Mouse (Mus musculus) neural tube, embryonic 12.5 days (tissue): ENCODE measurements around the gene Apol7a. TPM values are rescaled to one million over a fixed set of nuclear protein-coding genes. Genes with fewer than 3 reads are reported as not detected.

Source experiments
- ATAC-seq: fragments of 200-750 bp; cut with Nextera tagmentation; 2 replicates; pipeline ENCODE4 v1.8.0; 2017; ENCODE audit warnings: low read depth, mild to moderate bottlenecking, moderate TSS enrichment, moderate library complexity; ENCODE audit not compliant: low FRiP score
- H3K27ac ChIP-seq: fragments of 300-500 bp; sonication (generic); 2 replicates; pipeline ENCODE4 v1.5.1; 2016
- H3K27me3 ChIP-seq: fragments of 300-500 bp; sonication (generic); replicated peaks from 2 replicates; pipeline ENCODE4 v1.6.1; 2016; ENCODE audit warnings: mild to moderate bottlenecking
- H3K36me3 ChIP-seq: fragments of 300-500 bp; sonication (generic); 2 replicates; pipeline ENCODE4 v1.6.1; 2016; ENCODE audit warnings: mild to moderate bottlenecking
- H3K4me1 ChIP-seq: fragments of 300-500 bp; sonication (generic); 2 replicates; pipeline ENCODE4 v1.6.1; 2016
- H3K4me2 ChIP-seq: fragments of 300-500 bp; sonication (generic); replicated peaks from 2 replicates; pipeline ENCODE4 v1.6.1; 2016; ENCODE audit warnings: mild to moderate bottlenecking
- H3K4me3 ChIP-seq: fragments of 300-500 bp; sonication (generic); 2 replicates; pipeline ENCODE4 v1.5.1; 2016
- H3K9ac ChIP-seq: fragments of 300-500 bp; sonication (generic); 2 replicates; pipeline ENCODE4 v1.6.1; 2016; ENCODE audit warnings: mild to moderate bottlenecking
- H3K9me3 ChIP-seq: fragments of 300-500 bp; sonication (generic); 2 replicates; pipeline ENCODE4 v1.6.1; 2016; ENCODE audit warnings: mild to moderate bottlenecking
- WGBS: fragments of 180-500 bp; shearing (Covaris S2); methylation state at CpG from one replicate; pipeline ENCODE4 v1.1.7; 2016; 5-methylcytosine and 5-hydroxymethylcytosine counted together
- polyA plus RNA-seq: library from polyadenylated mRNA; unstranded; fragments of >200 nt; fragmentation: Nextera tagmentation; extraction: Ambion mirVana; gene quantifications from 2 replicates; pipeline ENCODE4 v1.2.1, GENCODE M21; 2016

Apol7a gene
- polyA plus RNA-seq, 1 experiment from 2014 or later: not detected

- Histone ChIP-seq H3K4me2 (peak overlapping the region; percentile 57), H3K27ac (peak overlapping the region; percentile 3; the same call in 1 of the 2 replicates), H3K4me3 (peak overlapping the region; percentile 27), H3K36me3 (no peaks in the 10 kb centered on the region), H3K4me1 (peaks cover 42% of the 10 kb centered on the region), H3K27me3 (no peaks in the 10 kb centered on the region), H3K9ac (peak overlapping the region; percentile 47), H3K9me3 (no peaks in the 10 kb centered on the region)
- peak; percentile 88 for ATAC-seq
- 6% methylated on average over 27 of the region's 29 CpGs for WGBS
Measured at GRCm38 (mm10) chr15:77358320-77359040, 40.4 kb downstream of the Apol7a start.

GRCm38 (mm10) chr15:77356248-77356810, 42.6 kb downstream of the Apol7a start:
- Histone ChIP-seq H3K27me3 (no peaks in the 10 kb centered on the region), H3K4me3 (no peak overlapping the region), H3K36me3 (no peaks in the 10 kb centered on the region), H3K4me2 (peak overlapping the region; percentile 39), H3K27ac (no peak overlapping the region; the same call in 1 of the 2 replicates), H3K9ac (no peak overlapping the region), H3K4me1 (peaks cover 40% of the 10 kb centered on the region), H3K9me3 (no peaks in the 10 kb centered on the region)
- WGBS: 13% methylated on average over 11 of the region's 11 CpGs
- no peak for ATAC-seq

- no peak for ATAC-seq
- 66% methylated on average over 6 of the region's 6 CpGs for WGBS
- no peaks in the 10 kb centered on the region for H3K36me3 ChIP-seq
- no peak overlapping the region for H3K27ac ChIP-seq
- H3K4me3 ChIP-seq: no peak overlapping the region
- 0 out of 2 replicates have a peak overlapping the region, but pooled peaks have one; percentile 1 for H3K4me2 ChIP-seq
- H3K9ac ChIP-seq: no peak overlapping the region
- no peaks in the 10 kb centered on the region for H3K27me3 ChIP-seq
- H3K9me3 ChIP-seq: no peaks in the 10 kb centered on the region
- peaks cover 40% of the 10 kb centered on the region for H3K4me1 ChIP-seq
Measured at GRCm38 (mm10) chr15:77354848-77355551, 43.9 kb downstream of the Apol7a start.

GRCm38 (mm10) chr15:77354496-77354847, 44.4 kb downstream of the Apol7a start:
- Histone ChIP-seq H3K36me3 (no peaks in the 10 kb centered on the region), H3K4me3 (no peak overlapping the region), H3K4me2 (no peak overlapping the region), H3K9ac (no peak overlapping the region), H3K27me3 (no peaks in the 10 kb centered on the region), H3K9me3 (no peaks in the 10 kb centered on the region), H3K4me1 (peaks cover 37% of the 10 kb centered on the region), H3K27ac (no peak overlapping the region)
- WGBS: 58% methylated on average over 4 of the region's 4 CpGs
- no peak for ATAC-seq

GRCm38 (mm10) chr15:77353764-77354163, 45.1 kb downstream of the Apol7a start:
- H3K9ac ChIP-seq: no peak overlapping the region
- no peaks in the 10 kb centered on the region for H3K36me3 ChIP-seq
- ATAC-seq: no peak
- no peaks in the 10 kb centered on the region for H3K27me3 ChIP-seq
- no peaks in the 10 kb centered on the region for H3K9me3 ChIP-seq
- WGBS: 37% methylated on average over 4 of the region's 4 CpGs
- peaks cover 31% of the 10 kb centered on the region for H3K4me1 ChIP-seq
- H3K4me2 ChIP-seq: no peak overlapping the region
- H3K27ac ChIP-seq: no peak overlapping the region
- no peak overlapping the region for H3K4me3 ChIP-seq

GRCm38 (mm10) chr15:77352863-77353262, 46.0 kb downstream of the Apol7a start:
- Histone ChIP-seq H3K9me3 (no peaks in the 10 kb centered on the region), H3K9ac (no peak overlapping the region), H3K4me3 (no peak overlapping the region), H3K27me3 (no peaks in the 10 kb centered on the region), H3K36me3 (no peaks in the 10 kb centered on the region), H3K27ac (no peak overlapping the region), H3K4me2 (no peak overlapping the region), H3K4me1 (peaks cover 31% of the 10 kb centered on the region)
- ATAC-seq: no peak
- 65% methylated on average over 7 of the region's 7 CpGs for WGBS

- H3K9ac ChIP-seq: no peak overlapping the region
- H3K27me3 ChIP-seq: no peaks in the 10 kb centered on the region
- ATAC-seq: no peak
- no peak overlapping the region for H3K27ac ChIP-seq
- WGBS: 92% methylated on average over 7 of the region's 7 CpGs
- no peak overlapping the region for H3K4me2 ChIP-seq
- H3K36me3 ChIP-seq: no peaks in the 10 kb centered on the region
- no peak overlapping the region for H3K4me3 ChIP-seq
- no peaks in the 10 kb centered on the region for H3K9me3 ChIP-seq
- peaks cover 16% of the 10 kb centered on the region for H3K4me1 ChIP-seq
Measured at GRCm38 (mm10) chr15:77350117-77350516, 48.8 kb downstream of the Apol7a start.

GRCm38 (mm10) chr15:77348146-77348545, 50.8 kb downstream of the Apol7a start:
- Histone ChIP-seq H3K36me3 (no peaks in the 10 kb centered on the region), H3K4me2 (no peak overlapping the region), H3K9me3 (no peaks in the 10 kb centered on the region), H3K4me1 (peaks cover 21% of the 10 kb centered on the region), H3K4me3 (no peak overlapping the region), H3K27me3 (no peaks in the 10 kb centered on the region), H3K27ac (no peak overlapping the region), H3K9ac (no peak overlapping the region)
- no peak for ATAC-seq
- WGBS: 74% methylated on average over 7 of the region's 7 CpGs

GRCm38 (mm10) chr15:77344127-77345125, 54.5 kb downstream of the Apol7a start:
- 44% methylated on average over 17 of the region's 17 CpGs for WGBS
- Histone ChIP-seq H3K9me3 (no peaks in the 10 kb centered on the region), H3K4me2 (peak overlapping the region; percentile 53), H3K27ac (peak overlapping the region; percentile 27), H3K9ac (no peak overlapping the region), H3K27me3 (no peaks in the 10 kb centered on the region), H3K36me3 (no peaks in the 10 kb centered on the region), H3K4me3 (no peak overlapping the region), H3K4me1 (peaks cover 34% of the 10 kb centered on the region)
- ATAC-seq: 0 out of 2 replicates have a peak, but pooled peaks have one; percentile 34

GRCm38 (mm10) chr15:77343527-77344091, 55.3 kb downstream of the Apol7a start:
- ATAC-seq: peak; percentile 78

GRCm38 (mm10) chr15:77342962-77343526, 55.9 kb downstream of the Apol7a start:
- Histone ChIP-seq H3K9ac (peak overlapping the region; percentile 30; the same call in 1 of the 2 replicates), H3K36me3 (no peaks in the 10 kb centered on the region), H3K4me1 (peaks cover 38% of the 10 kb centered on the region), H3K27me3 (no peaks in the 10 kb centered on the region), H3K27ac (peak overlapping the region; percentile 27; the same call in 1 of the 2 replicates), H3K4me2 (peak overlapping the region; percentile 53), H3K9me3 (no peaks in the 10 kb centered on the region), H3K4me3 (no peak overlapping the region)
- no peak; the same call in 1 of the 2 replicates for ATAC-seq
- WGBS: 30% methylated on average over 18 of the region's 18 CpGs

More at GRCm38 (mm10) chr15:77343527-77344091, 55.3 kb downstream of the Apol7a start:
- peak overlapping the region; percentile 27 for H3K27ac ChIP-seq
- no peaks in the 10 kb centered on the region for H3K36me3 ChIP-seq
- H3K4me2 ChIP-seq: peak overlapping the region; percentile 53
- under 1% methylated on average over 13 of the region's 13 CpGs for WGBS
- no peaks in the 10 kb centered on the region for H3K27me3 ChIP-seq
- no peak overlapping the region for H3K4me3 ChIP-seq
- H3K4me1 ChIP-seq: peaks cover 34% of the 10 kb centered on the region
- H3K9ac ChIP-seq: peak overlapping the region; percentile 30; the same call in 1 of the 2 replicates
- no peaks in the 10 kb centered on the region for H3K9me3 ChIP-seq
